Mouse (Mus musculus) megakaryocyte, embryonic 14.5 days (primary cell): ENCODE measurements around the gene Pdcd6ip.

ENCODE experiments used
- FLI1 ChIP-seq: IDR thresholded peaks from 2 replicates; pipeline ENCODE4 v1.6.1; 2012; ENCODE audit warnings: low read length, inconsistent platforms, mixed read lengths
- GATA1 ChIP-seq: IDR thresholded peaks from 3 replicates; pipeline ENCODE4 v1.6.1; 2012; ENCODE audit warnings: mixed read lengths, low read length, inconsistent platforms, borderline replicate concordance

DNA sequence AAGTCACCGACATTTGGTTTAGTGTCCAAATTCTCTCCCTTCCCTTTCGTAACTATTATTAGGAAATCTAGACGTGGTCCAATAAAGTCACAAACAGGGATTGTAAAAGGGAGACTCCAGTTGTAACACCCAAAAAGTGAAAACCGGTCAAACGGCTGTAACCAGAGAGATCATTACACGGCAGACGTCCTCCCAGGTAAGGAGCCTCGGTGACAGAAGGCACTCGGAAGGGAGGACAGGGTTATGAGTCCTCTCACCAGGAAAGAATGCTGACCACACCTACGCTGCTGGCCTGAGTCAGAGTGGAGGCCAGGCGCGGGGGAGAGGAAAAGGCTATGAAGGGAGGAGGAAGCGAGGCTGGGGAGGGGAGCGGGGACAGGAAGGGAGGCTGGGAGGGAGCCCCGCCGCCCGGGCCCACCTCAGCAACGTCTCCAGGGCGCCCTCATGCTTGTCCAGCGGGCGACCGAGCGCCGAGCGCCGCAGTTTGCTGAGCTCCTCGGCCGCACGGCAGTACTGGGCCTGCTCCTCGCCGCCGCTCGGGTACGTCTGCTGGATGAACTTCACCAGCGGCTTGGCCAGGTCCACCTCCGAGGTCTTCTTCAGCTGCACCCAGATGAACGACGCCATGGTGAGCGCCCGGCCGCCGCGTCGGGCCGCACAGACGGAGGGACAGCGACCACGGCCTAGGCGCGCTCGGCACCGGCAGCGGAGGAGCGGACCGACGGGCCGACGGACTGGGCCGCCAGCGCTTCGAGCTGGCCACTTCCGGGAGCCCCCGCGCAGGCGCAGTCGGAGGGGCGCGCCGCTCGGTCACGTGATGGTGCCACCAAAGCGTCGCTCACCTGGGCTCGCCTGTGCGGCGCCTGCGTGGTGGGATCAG, at the start of gene Pdcd6ip:
- TF ChIP-seq GATA1 (no peak), FLI1 (no peak)
